Mouse (Mus musculus) stomach, postnatal 0 days (tissue): ENCODE measurements around the gene Gm11758.
"Not testable (repeated sequence)": the region's sequence is repeated elsewhere in the genome, so short reads cannot be mapped to it uniquely, and the experiment has no call there.

Experiments
- CTCF ChIP-seq: IDR thresholded peaks from 2 replicates; pipeline ENCODE4 v1.5.1; 2016; ENCODE audit warnings: antibody characterized with exemption, low read depth, mild to moderate bottlenecking, moderate library complexity
- EP300 ChIP-seq: optimal IDR thresholded peaks from 2 replicates; pipeline ENCODE3; 2016; ENCODE audit warnings: antibody characterized with exemption

GRCm38 (mm10) chr4:73876166-73876565 lies at the start of gene Gm11758:
- TF ChIP-seq CTCF, EP300: not testable (repeated sequence)
